Mouse (Mus musculus) lung, postnatal 4 days (tissue): Measurements from ENCODE around the gene Kdm6b.

ENCODE experiments used
- DNase-seq, 2 experiments: peaks; one replicate each; pipeline ENCODE4 v3.0.0; 2021

The Kdm6b gene

DNA sequence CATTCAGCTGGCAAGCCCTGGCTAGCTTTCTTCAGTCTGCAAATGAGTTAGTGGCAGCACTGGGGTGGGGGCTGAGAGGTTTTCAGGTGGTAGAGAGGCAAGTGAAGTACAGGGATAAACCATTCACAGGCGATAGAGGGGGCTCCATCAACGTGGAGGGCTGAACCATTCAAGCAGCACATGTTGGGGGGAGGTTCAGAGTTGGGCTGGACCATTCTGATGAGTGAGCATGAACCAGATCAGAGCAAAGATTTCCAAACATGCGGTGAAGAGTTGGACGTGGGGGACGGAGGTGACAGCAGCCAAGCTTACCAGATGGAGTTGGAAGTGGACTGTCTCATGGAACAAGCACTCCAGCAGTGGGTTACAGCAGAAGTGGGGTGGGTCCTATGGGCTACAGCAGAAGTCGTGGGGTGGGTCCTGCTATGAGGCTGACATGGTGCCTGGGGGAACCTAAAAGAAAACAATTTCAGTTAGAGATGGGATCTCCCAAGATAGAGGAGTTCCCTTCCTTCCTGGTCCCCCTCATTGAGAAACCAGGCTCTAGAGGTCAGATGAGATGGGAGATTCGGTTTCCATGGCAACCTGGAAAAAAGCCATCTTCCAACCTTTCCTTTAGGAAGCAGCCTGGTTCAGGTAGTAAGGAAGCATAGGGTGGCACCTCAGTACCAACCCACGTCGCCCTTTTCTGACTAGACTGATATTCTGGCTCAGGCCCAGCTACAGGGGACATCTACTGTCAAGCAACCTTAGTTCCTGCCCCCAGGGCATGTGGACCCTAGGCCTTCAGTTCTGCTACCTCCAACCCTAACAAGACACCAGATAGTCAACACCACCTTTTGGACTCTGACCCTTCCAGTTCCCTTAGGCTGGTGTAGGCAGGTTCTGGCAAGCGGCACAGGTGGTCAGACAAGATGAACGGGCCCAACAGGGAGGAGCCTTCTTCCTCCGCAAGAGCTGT lies at the start of gene Kdm6b:
TSS of gene Kdm6b (minus strand) at position 455 of the 961 bp plus-strand sequence.
- peak; percentile 33 to 47 for DNase-seq

- no peak for DNase-seq
Measured at GRCm38 (mm10) chr11:69461568-69461967, 48.1 kb upstream of the Kdm6b start.

DNA sequence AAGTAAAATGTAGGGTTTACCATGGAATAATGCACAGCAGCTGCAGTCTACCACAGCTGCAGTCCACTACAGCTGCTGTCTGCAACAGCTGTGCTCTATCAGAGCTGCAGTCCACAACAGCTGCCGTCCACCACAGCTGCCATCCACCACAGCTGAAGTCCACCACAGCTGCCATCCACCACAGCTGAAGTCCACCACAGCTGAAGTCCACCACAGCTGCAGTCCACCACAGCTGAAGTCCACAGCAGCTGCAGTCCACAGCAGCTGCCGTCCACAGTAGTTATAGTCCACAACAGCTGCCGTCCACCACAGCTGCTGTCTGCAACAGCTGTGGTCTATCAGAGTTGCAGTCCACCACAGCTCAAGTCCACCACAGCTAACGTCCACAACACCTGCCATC lies 46.4 kb upstream of the Kdm6b start:
- peak in 1 of 2 experiments; percentile 68 for DNase-seq

DNA sequence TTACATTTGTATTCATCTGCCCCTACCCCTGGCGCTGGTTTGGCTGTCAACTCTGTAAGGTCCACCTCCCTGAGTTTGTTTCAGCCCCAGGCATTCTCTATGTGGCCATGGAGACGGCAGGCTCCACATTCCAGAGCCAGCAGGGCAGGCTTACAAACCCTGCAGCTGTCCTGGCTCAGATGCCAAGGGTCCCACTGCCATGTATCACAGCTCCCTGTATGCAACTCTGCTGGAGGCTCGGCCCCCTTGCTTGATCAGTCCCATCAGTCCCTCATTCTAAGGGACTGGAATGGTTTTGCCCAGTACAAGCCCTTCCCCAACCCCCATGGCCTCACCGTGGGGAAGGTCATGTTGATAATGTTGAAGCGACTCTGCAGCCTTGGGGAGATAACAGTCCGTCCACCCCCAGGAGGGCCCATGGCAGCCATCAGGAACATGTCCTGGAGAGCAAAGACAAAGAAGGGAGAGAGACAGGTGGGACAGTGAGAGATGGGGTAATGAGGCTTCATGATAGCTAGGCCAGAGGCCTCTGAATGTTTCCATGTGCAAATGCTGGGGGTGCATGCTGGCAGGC lies 43.6 kb upstream of the Kdm6b start:
- peak in 1 of 2 experiments; percentile 56 for DNase-seq

- peak; percentile 55 to 56 for DNase-seq
Measured at GRCm38 (mm10) chr11:69452114-69452867, 38.8 kb upstream of the Kdm6b start.

- no peak for DNase-seq
Measured at GRCm38 (mm10) chr11:69447299-69447698, 33.8 kb upstream of the Kdm6b start.

- DNase-seq = peak; percentile 67 to 77
Measured at GRCm38 (mm10) chr11:69443328-69443727, 29.9 kb upstream of the Kdm6b start.

- no peak for DNase-seq
Measured at GRCm38 (mm10) chr11:69437291-69437690, 23.8 kb upstream of the Kdm6b start.

- DNase-seq = no peak
Measured at GRCm38 (mm10) chr11:69433189-69433588, 19.7 kb upstream of the Kdm6b start.

DNA sequence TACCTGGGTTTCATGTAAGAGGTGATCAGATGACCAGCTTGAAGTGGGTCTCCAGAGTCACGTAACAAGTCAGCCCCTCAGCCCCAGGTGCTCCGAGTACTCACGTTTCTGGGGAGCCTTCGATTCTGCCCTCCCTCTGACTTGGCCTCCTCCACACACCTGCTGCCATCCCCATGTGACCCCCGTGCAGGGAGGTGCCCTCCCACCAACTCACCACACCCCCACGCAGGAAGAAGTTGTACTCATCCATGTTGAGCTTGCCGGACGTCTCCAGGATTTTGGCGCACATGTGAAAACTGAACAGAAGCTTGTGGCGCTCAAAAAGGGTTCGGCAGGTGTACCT lies 19.1 kb upstream of the Kdm6b start:
- DNase-seq = peak in 1 of 2 experiments; percentile 49

- DNase-seq = peak; percentile 76 to 85
Measured at GRCm38 (mm10) chr11:69431829-69432639, 18.6 kb upstream of the Kdm6b start.

DNA sequence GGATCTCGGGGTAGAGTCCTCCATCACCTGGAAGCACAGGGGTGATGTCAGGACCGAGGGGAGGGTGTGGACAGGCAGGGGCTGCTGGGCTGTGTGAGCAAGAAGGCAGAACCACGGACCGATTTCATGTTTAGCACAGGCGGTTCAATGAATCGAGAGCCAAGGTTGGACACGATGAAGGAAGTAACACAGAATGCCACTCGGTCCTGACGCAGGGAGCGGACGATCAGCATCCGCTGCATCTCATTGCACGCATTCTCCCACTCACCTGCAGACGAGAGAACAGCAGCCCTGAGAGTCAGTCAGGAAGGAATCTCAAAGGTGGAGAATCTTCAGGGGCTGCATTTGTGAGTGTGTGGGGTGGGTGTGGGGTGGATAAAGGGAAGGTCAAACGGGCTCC lies 17.2 kb upstream of the Kdm6b start:
- DNase-seq = no peak

DNA sequence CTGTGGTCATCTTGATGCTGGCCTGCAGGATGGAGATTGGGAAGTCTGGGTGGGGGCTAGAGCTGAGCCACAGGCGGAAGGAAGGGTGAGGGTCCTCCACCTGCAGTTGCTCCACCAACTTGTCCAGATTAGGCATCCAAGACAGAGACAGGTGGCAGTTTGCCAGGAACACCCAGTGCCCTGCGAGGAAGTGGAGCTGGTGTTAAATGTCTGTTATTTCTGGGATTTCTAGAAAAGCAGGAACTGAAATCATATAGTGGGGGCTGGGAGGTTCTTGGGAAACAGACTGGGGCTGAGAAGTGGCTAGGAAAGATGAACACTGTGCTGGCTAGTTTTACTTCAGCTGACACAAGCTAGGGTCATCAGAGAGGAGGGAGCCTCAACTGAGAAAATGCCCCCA lies 15.8 kb upstream of the Kdm6b start:
- no peak for DNase-seq

- DNase-seq = peak; percentile 77 to 83
Measured at GRCm38 (mm10) chr11:69428751-69429150, 15.3 kb upstream of the Kdm6b start.

DNA sequence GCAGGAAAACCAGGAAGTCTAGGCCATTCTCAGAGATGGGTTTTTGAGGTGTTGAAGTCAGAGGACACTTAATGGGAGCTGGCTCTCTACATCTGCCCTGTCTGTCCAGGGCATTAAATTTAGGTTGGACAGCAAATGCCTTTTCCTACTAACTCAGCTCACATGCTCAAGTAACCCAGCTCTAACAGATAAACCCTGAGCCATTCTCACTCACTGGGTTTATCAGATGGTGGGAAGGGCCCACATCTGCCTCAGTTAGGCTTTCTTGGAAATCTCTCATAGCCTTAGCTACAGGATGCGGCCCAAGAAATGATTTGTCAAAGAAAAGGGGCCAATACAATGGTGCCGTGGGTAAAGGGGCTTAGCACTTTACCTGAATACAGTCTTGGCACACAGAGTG lies 12.8 kb upstream of the Kdm6b start:
- no peak for DNase-seq

DNA sequence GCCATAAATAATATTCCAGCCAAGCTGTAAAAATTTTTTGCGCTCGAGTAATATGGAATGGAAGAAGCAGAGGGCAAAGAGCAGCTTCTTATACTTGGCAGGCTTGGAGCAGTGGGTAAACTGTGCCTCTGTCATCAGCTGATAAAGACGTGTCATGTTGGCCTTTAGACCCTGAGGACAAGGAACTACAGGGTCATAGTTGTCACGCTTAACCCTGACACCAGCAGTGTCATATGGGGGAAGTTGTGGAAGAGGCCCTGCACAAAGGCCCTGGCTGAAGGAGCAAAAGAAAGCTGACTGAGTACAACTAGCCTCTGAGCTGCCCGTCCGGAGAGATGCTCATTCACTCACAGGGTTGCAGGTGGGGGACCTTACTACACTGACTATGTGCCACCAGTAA lies 10.4 kb upstream of the Kdm6b start:
- no peak for DNase-seq

GRCm38 (mm10) chr11:69422842-69423241 lies 9.4 kb upstream of the Kdm6b start:
- no peak for DNase-seq

- DNase-seq = no peak
Measured at GRCm38 (mm10) chr11:69421131-69421977, 7.9 kb upstream of the Kdm6b start.

- no peak for DNase-seq
Measured at GRCm38 (mm10) chr11:69420554-69421000, 7.1 kb upstream of the Kdm6b start.

DNA sequence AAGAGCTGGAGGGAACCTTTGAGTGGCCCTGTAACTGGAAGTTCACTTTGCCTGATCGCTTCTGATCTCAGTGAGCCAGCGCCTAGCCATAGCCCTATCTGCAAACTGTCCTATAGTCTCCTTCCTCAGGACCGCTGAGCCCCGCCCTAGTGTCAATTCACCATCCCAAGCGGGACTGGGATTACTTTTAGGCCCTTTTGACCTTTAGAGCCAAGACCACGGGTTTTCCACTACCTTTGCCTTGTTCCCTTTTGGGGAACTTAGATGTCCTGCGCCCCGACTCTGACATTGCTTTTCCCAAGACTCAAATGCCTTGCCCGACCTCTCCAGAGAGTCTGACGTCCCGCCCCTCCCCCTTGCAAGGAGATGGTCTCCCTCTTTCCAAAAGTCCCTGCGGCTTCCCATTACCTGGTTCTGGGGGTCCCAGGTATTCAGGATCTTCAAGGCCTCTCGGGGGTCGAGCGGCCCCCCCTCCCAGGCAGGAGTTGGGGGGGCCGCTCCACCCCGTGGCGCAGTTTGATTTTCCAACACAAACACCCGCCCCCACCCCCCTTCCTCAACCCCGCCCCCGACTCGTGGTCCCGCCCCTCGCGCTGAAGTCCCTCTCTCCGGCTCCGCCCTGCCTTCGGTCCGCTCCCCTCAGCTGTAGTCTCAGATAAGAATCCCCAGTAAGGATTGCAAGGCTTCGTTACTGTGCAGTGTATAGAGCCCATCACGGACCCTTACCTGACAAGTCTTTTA lies 6.5 kb upstream of the Kdm6b start:
- peak; percentile 72 to 74 for DNase-seq

GRCm38 (mm10) chr11:69419443-69419812 lies 6.0 kb upstream of the Kdm6b start:
- peak; percentile 60 to 71 for DNase-seq
